In genomic region chr6:60217840-60218239, GRCm38 (mm10) we compare ENCODE assay signal across 18 mouse cellular contexts.
"Had no signal": no experiment of that assay in that cellular context is flagged by ENCODE, and none has a peak within 500 bp of the region (broad histone marks: within the 10 kb centered on the region; RNA-seq: fewer than 3 reads in every experiment).

No protein-coding gene starts in this region.

- H3K27me3 ChIP-seq: megakaryocyte, embryonic 14.5 days; midbrain, embryonic 13.5 days; midbrain, embryonic 15.5 days; neural tube, embryonic 12.5 days; stomach, embryonic 15.5 days had no signal

- H3K9ac ChIP-seq: lung, embryonic 14.5 days; midbrain, embryonic 13.5 days; midbrain, embryonic 15.5 days; neural tube, embryonic 12.5 days; stomach, embryonic 15.5 days had no signal

- H3K4me1 ChIP-seq: megakaryocyte, embryonic 14.5 days; midbrain, embryonic 13.5 days; midbrain, embryonic 15.5 days; neural tube, embryonic 12.5 days; stomach, embryonic 15.5 days had no signal

- DNase-seq: lung, adult 18-20 months; lung, embryonic 14.5 days; lung, postnatal 10 days; lung, postnatal 36 days; retina, postnatal 1 day; right cerebral cortex, adult 18-20 months; right cerebral cortex, postnatal 25 days; thymus, adult 2 months; thymus, postnatal 25 days; thymus, postnatal 4 days had no signal

- H3K4me3 ChIP-seq: megakaryocyte, embryonic 14.5 days; midbrain, embryonic 13.5 days; midbrain, embryonic 15.5 days; neural tube, embryonic 12.5 days; stomach, embryonic 15.5 days had no signal

- H3K36me3 ChIP-seq: midbrain, embryonic 13.5 days; midbrain, embryonic 15.5 days; neural tube, embryonic 12.5 days; stomach, embryonic 15.5 days had no signal

- H3K4me2 ChIP-seq: lung, embryonic 14.5 days; midbrain, embryonic 11.5 days; midbrain, embryonic 13.5 days; midbrain, embryonic 15.5 days; neural tube, embryonic 12.5 days; stomach, embryonic 15.5 days had no signal

- ATAC-seq: midbrain, embryonic 13.5 days; midbrain, embryonic 15.5 days had no signal

- H3K27ac ChIP-seq: macrophage; midbrain, embryonic 13.5 days; midbrain, embryonic 15.5 days; neural tube, embryonic 12.5 days; stomach, embryonic 15.5 days; stomach, postnatal 0 days had no signal

- H3K9me3 ChIP-seq: megakaryocyte, embryonic 14.5 days; midbrain, embryonic 13.5 days; midbrain, embryonic 15.5 days; neural tube, embryonic 12.5 days; stomach, embryonic 15.5 days had no signal
